Comparison of ENCODE assay signal across 13 mouse cellular contexts in genomic region chr5:97194656-97195280, GRCm38 (mm10).
DNase-seq lines count a peak whose midpoint lies in the region; ATAC-seq and TF ChIP-seq lines count a peak whose summit lies in the region.
"Had no signal": no experiment of that assay in that cellular context is flagged by ENCODE, and none has a peak within 500 bp of the region (broad histone marks: within the 10 kb centered on the region; RNA-seq: fewer than 3 reads in every experiment).

No protein-coding gene starts in this region.

- no peak overlapping the region for H3K4me3 ChIP-seq in midbrain, embryonic 13.5 days (replicated peaks)
- H3K4me3 ChIP-seq in midbrain, postnatal 0 days (ENCODE audit: low read depth, low read length), result no peak overlapping the region
- H3K4me3 ChIP-seq: heart, adult 2 months had no signal

- H3K27ac ChIP-seq in midbrain, embryonic 13.5 days, result 0 out of 2 replicates have a peak overlapping the region, but pooled peaks have one; percentile 51
- H3K27ac ChIP-seq in midbrain, postnatal 0 days (ENCODE audit: low read depth, low read length), result no peak overlapping the region
- H3K27ac ChIP-seq: heart, adult 2 months; liver, embryonic 14.5 days had no signal

- H3K4me1 ChIP-seq in midbrain, embryonic 13.5 days (replicated peaks), result peaks cover 12% of the 10 kb centered on the region; the same call in 1 of the 2 replicates
- no peaks in the 10 kb centered on the region for H3K4me1 ChIP-seq in midbrain, postnatal 0 days (ENCODE audit: insufficient read depth, low read length)

- no peaks in the 10 kb centered on the region for H3K36me3 ChIP-seq in midbrain, embryonic 13.5 days
- H3K36me3 ChIP-seq in midbrain, postnatal 0 days (ENCODE audit: insufficient read depth, low read length), result no peaks in the 10 kb centered on the region

- no peaks in the 10 kb centered on the region for H3K9me3 ChIP-seq in midbrain, embryonic 13.5 days
- no peaks in the 10 kb centered on the region for H3K9me3 ChIP-seq in midbrain, postnatal 0 days (ENCODE audit: low read length)

- peak; percentile 35; the same call in 1 of the 2 replicates for ATAC-seq in midbrain, embryonic 13.5 days
- ATAC-seq in midbrain, postnatal 0 days (ENCODE audit: low FRiP score), result no peak
- ATAC-seq: intestine, embryonic 16.5 days had no signal

- no peaks in the 10 kb centered on the region; the same call in 1 of the 2 replicates for H3K27me3 ChIP-seq in midbrain, embryonic 13.5 days
- H3K27me3 ChIP-seq in midbrain, postnatal 0 days (ENCODE audit: insufficient read depth, low read length), result no peaks in the 10 kb centered on the region

- no peak overlapping the region for H3K9ac ChIP-seq in midbrain, embryonic 13.5 days (replicated peaks)
- H3K9ac ChIP-seq in midbrain, postnatal 0 days (replicated peaks; ENCODE audit: low read length, poor library complexity, severe bottlenecking), result no peak overlapping the region
- H3K9ac ChIP-seq: liver, embryonic 14.5 days had no signal

- H3K4me2 ChIP-seq in midbrain, embryonic 13.5 days (replicated peaks), result no peak overlapping the region; the same call in 1 of the 2 replicates
- no peak overlapping the region for H3K4me2 ChIP-seq in midbrain, postnatal 0 days (ENCODE audit: low read depth, low read length, poor library complexity, severe bottlenecking)

- 64% methylated on average over 11 of the region's 11 CpGs for WGBS in midbrain, embryonic 13.5 days
- 74% methylated on average over 11 of the region's 11 CpGs for WGBS in midbrain, postnatal 0 days

- peak; percentile 61 to 62 for DNase-seq in cerebellum, postnatal 10 days
- DNase-seq in cerebellum, adult 9-11 months, result no peak
- no peak for DNase-seq in midbrain, postnatal 0 days (ENCODE audit: low spot score)
- peak; percentile 18 for DNase-seq in neural tube, embryonic 10.5 days (ENCODE audit: extremely low spot score, low spot score)
- DNase-seq in adrenal gland, adult 18-20 months (ENCODE audit: low spot score in 2 of 2), result no peak
- DNase-seq in left cerebral cortex, adult 11 months (ENCODE audit: low spot score), result no peak
- DNase-seq in kidney, postnatal 10 days, result no peak
- DNase-seq: heart, adult 2 months; heart, postnatal 10 days; lung, postnatal 14 days had no signal

- no peak for TF ChIP-seq CTCF in midbrain, postnatal 0 days (IDR thresholded peaks at IDR 0.05)

Comparison
In these comparisons a context has a peak if more than half of its experiments do, and no peak if none do; other contexts are left out.
1. DNase-seq: peak in cerebellum, postnatal 10 days (2 of 2) and neural tube, embryonic 10.5 days (single experiment); none in cerebellum, adult 9-11 months (single experiment), midbrain, postnatal 0 days (single experiment), adrenal gland, adult 18-20 months (0 of 2), left cerebral cortex, adult 11 months (single experiment) and kidney, postnatal 10 days (single experiment).